Mouse (Mus musculus) cerebellum, adult 18-20 months (tissue): ENCODE results near the gene B3galt4.

Source experiments
- DNase-seq, 2 experiments: peaks; one replicate each; pipeline ENCODE4 v3.0.0; 2021

B3galt4 gene

GRCm38 (mm10) chr17:33902491-33902890 lies 48.8 kb downstream of the B3galt4 start:
- DNase-seq = no peak

GRCm38 (mm10) chr17:33902079-33902478 lies 49.2 kb downstream of the B3galt4 start:
- DNase-seq = no peak

GRCm38 (mm10) chr17:33901653-33902052 lies 49.6 kb downstream of the B3galt4 start:
- no peak for DNase-seq

- DNase-seq = no peak
These were observed 50.3 kb downstream of the B3galt4 start for GRCm38 (mm10) chr17:33900989-33901314.

- DNase-seq = no peak
These were observed 50.9 kb downstream of the B3galt4 start for GRCm38 (mm10) chr17:33900281-33900988.
